Mouse (Mus musculus) forebrain, embryonic 12.5 days (tissue): ENCODE measurements around the gene Fam57a. TPM values are rescaled to one million over a fixed set of nuclear protein-coding genes. Genes with fewer than 3 reads are reported as not detected.
A peak's percentile ranks its signal among the peaks of the same experiment; 100 is the strongest.
"Not testable (repeated sequence)": the region's sequence is repeated elsewhere in the genome, so short reads cannot be mapped to it uniquely, and the experiment has no call there.

Experiments used
- ATAC-seq: fragments of 200-750 bp; cut with Nextera tagmentation; 2 replicates; pipeline ENCODE4 v1.8.0; 2017; ENCODE audit warnings: moderate TSS enrichment; ENCODE audit not compliant: low FRiP score
- H3K27ac ChIP-seq: fragments of 300-500 bp; sonication (generic); 2 replicates; pipeline ENCODE4 v1.5.1; 2016; ENCODE audit warnings: mild to moderate bottlenecking
- H3K27me3 ChIP-seq: fragments of 300-500 bp; sonication (generic); 2 replicates; pipeline ENCODE4 v1.6.1; 2016; ENCODE audit warnings: mild to moderate bottlenecking
- H3K36me3 ChIP-seq: fragments of 300-500 bp; sonication (generic); replicated peaks from 2 replicates; pipeline ENCODE4 v1.6.1; 2016; ENCODE audit warnings: mild to moderate bottlenecking
- H3K4me1 ChIP-seq: fragments of 300-500 bp; sonication (generic); 2 replicates; pipeline ENCODE4 v1.6.1; 2016
- H3K4me2 ChIP-seq: fragments of 300-500 bp; sonication (generic); 2 replicates; pipeline ENCODE4 v1.6.1; 2016; ENCODE audit warnings: mild to moderate bottlenecking, moderate library complexity
- H3K4me3 ChIP-seq: fragments of 300-500 bp; sonication (generic); replicated peaks from 2 replicates; pipeline ENCODE4 v1.5.1; 2016; ENCODE audit warnings: mild to moderate bottlenecking
- H3K9ac ChIP-seq: fragments of 300-500 bp; sonication (generic); 2 replicates; pipeline ENCODE4 v1.6.1; 2016; ENCODE audit warnings: mild to moderate bottlenecking
- H3K9me3 ChIP-seq: fragments of 300-500 bp; sonication (generic); 2 replicates; pipeline ENCODE4 v1.6.1; 2016
- WGBS: fragments of 180-500 bp; shearing (Covaris S2); methylation state at CpG from one replicate; pipeline ENCODE4 v1.1.7; 2016; 5-methylcytosine and 5-hydroxymethylcytosine counted together
- polyA plus RNA-seq: library from polyadenylated mRNA; unstranded; fragments of >200 nt; fragmentation: Nextera tagmentation; extraction: Ambion mirVana; gene quantifications from 2 replicates; pipeline ENCODE4 v1.2.1, GENCODE M21; 2016

The Fam57a gene
- polyA plus RNA-seq, 1 experiment from 2014 or later, result 26.7 TPM

DNA sequence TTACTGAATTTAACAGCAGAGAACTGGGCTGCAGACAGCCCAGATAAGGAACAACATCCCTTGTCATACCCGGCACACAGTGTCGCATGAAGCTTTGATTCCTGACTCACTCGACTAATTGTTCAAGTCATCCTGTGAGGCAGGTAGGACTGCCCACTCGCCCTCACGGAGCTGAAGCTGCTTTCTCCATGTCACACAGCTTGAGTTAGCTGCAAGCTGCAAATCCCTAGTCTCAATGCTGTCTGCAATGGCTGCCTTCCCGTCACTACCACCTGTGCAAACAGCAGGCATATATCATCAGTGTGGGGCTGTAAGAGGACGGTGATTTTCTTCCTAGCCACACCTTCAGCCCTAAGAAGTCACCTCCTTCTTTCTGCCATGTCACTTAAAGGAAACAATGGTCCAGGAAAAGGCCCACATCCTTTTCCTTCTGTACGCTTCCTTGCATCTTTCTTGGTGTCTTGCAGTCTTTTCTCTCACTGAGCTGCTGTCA lies 17.6 kb downstream of the Fam57a start:
- WGBS, result 52% methylated on average over 8 of the region's 8 CpGs
- Histone ChIP-seq H3K4me2 (no peak overlapping the region), H3K4me3 (no peak overlapping the region), H3K27ac (no peak overlapping the region), H3K9me3 (no peaks in the 10 kb centered on the region), H3K27me3 (peaks cover 9% of the 10 kb centered on the region; the same call in 1 of the 2 replicates), H3K36me3 (no peaks in the 10 kb centered on the region), H3K9ac (no peak overlapping the region), H3K4me1 (peaks cover 7% of the 10 kb centered on the region)
- ATAC-seq, result no peak

- no peaks in the 10 kb centered on the region for H3K9me3 ChIP-seq
- H3K4me1 ChIP-seq, result peaks cover 16% of the 10 kb centered on the region
- H3K27me3 ChIP-seq, result peaks cover 9% of the 10 kb centered on the region; the same call in 1 of the 2 replicates
- peak; percentile 99 for ATAC-seq
- peak overlapping the region; percentile 80 for H3K4me2 ChIP-seq
- peak overlapping the region; percentile 88 for H3K4me3 ChIP-seq
- peak overlapping the region; percentile 96 for H3K9ac ChIP-seq
- WGBS, result under 1% methylated on average over 90 of the region's 90 CpGs
- H3K36me3 ChIP-seq, result peaks cover 20% of the 10 kb centered on the region
- peak overlapping the region; percentile 82 for H3K27ac ChIP-seq
Measured at GRCm38 (mm10) chr11:76201761-76202674, 22.5 kb downstream of the Fam57a start.

DNA sequence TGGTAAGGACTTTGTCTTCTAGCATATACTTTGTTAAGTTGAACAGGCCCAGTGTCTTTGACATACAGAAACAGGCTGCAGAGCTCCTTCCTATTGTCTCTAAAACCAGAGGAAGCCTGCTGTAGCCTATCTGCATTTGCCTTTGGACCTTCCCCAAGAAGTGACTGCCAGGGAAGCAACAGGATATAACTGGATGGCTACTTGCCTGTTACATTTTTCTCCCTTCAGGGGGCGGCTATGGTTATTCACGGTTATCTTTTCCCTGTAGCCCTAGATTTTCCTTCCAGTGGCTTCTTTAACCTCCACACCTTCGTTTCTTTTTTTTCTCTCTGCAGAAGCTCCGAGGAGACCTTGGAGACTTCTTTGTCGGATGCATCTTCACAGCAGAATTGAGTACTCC lies 27.3 kb downstream of the Fam57a start:
- Histone ChIP-seq H3K4me3 (no peak overlapping the region), H3K4me1 (peaks cover 9% of the 10 kb centered on the region), H3K27ac (no peak overlapping the region), H3K9ac (no peak overlapping the region), H3K9me3 (no peaks in the 10 kb centered on the region), H3K27me3 (no peaks in the 10 kb centered on the region), H3K4me2 (no peak overlapping the region), H3K36me3 (peaks cover 66% of the 10 kb centered on the region)
- WGBS, result 87% methylated on average over 5 of the region's 5 CpGs
- ATAC-seq, result no peak

DNA sequence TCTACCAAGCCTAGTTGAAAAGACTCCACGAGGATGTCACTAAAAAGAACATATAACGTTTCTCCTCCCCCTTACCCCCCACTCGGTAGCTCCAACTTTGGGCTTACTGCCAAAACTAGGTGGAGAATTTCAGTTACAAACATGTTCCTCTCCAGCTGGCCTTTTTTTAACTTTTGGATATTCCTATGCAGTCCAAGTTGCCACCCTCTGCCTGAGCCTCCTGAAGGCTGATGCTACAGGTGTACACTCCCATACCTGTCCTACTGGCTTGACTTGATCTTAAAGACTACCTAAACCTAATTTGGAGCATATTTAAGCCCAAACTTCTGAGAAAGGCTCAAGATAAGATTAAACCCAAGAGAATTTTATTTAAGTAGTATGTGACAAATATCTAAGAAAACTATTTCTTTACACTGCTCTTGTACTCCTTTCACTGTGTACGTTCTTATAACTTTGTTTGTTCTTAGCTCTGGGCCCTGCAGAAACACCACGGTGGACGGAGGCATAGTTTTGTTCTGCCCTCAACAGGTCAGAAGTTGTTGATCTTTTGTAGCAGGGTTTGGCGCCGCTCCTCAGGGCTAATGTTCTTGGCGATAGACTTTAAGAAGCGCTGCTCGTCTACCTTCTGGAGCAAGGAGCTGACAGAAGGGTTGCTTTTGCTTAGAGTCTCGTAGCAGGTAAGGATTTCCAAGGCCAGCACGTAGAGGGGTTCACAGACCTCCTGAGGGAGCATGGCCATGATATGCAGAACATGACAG lies 30.9 kb downstream of the Fam57a start:
- Histone ChIP-seq H3K4me1 (no peaks in the 10 kb centered on the region), H3K36me3 (peaks cover 81% of the 10 kb centered on the region), H3K4me2 (no peak overlapping the region), H3K9ac (no peak overlapping the region), H3K4me3 (no peak overlapping the region), H3K27ac (no peak overlapping the region), H3K9me3 (no peaks in the 10 kb centered on the region), H3K27me3 (no peaks in the 10 kb centered on the region)
- no peak for ATAC-seq
- WGBS, result 89% methylated on average over 13 of the region's 13 CpGs

DNA sequence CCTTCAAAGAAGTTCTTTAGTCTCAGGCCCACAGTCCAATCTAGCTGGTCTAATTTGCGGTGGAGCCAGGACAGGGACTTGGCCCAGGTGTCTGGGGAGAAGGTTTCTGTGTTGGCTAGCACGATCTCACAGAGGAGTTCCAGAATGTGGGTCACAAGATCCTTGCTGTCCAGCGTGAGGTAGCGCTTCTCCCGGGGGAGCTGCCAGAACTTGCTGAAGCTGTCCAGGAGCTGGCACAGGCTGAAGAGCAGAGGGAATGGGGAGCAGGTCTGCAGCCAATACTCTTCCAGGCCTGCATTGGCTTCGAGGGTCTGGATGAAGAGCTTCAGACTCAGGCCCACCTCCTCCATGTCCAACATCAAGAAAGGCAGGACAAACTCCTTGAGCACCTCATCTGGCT lies 32.1 kb downstream of the Fam57a start:
- not testable (repeated sequence) for H3K9me3 ChIP-seq, H3K27ac ChIP-seq, H3K4me3 ChIP-seq, ATAC-seq, H3K9ac ChIP-seq, H3K27me3 ChIP-seq, H3K4me2 ChIP-seq
- WGBS, result 96% methylated on average over 5 of the region's 6 CpGs
- Histone ChIP-seq H3K4me1 (peaks cover 10% of the 10 kb centered on the region), H3K36me3 (peaks cover 71% of the 10 kb centered on the region)

DNA sequence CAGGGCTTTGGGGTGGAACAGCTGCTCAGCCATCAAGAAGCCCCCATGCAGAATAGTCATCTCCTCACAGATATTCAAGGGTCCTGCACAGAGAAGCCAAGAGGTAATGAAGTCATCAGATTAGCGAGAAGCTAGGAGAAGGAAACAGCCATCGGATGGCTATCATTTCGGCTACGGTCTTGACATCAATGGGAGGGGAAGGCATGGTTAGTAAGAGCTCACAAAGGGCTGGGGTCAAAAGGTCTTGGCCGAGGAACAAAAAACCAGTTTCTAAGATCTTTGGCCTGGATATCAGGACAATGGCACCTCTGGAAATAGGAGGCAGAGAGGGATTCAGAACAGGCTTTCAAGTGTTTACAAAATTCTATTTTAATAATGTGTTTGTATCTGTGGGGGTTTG lies 34.4 kb downstream of the Fam57a start:
- Histone ChIP-seq H3K27me3 (no peaks in the 10 kb centered on the region), H3K36me3 (peaks cover 48% of the 10 kb centered on the region), H3K9me3 (no peaks in the 10 kb centered on the region), H3K4me2 (no peak overlapping the region), H3K9ac (no peak overlapping the region), H3K27ac (no peak overlapping the region), H3K4me1 (peaks cover 15% of the 10 kb centered on the region), H3K4me3 (no peak overlapping the region)
- WGBS, result 25% methylated on average over 5 of the region's 5 CpGs
- ATAC-seq, result no peak

GRCm38 (mm10) chr11:76215011-76215410 lies 35.5 kb downstream of the Fam57a start:
- Histone ChIP-seq H3K4me2 (no peak overlapping the region), H3K4me3 (no peak overlapping the region), H3K9me3 (no peaks in the 10 kb centered on the region), H3K27ac (no peak overlapping the region), H3K9ac (no peak overlapping the region), H3K27me3 (no peaks in the 10 kb centered on the region), H3K4me1 (peaks cover 15% of the 10 kb centered on the region), H3K36me3 (peaks cover 38% of the 10 kb centered on the region)
- 95% methylated on average over 2 of the region's 2 CpGs for WGBS
- ATAC-seq, result no peak

DNA sequence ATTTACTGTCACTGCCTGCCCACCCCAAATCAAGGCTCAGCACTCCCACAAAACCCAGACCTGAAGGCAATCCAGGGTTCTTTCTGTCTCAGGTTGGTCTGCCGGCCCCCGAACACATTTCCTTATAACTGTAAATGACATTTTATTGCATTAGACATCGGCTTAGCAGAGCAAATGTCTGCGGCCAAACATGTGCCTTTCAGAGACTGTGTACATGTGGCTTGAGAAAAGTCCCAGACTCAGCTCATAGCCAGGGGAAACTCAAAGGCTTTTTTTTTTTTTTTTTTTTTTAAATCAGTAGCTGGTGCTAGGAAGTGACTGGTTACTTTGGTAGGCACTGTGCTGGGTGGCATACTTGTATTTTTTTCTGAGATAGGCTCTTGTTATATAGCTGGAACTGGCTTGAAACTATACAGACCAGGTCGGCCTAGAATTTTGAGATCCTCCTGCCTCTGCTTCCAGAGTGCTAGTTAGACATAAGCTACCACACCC lies 36.6 kb downstream of the Fam57a start:
- H3K36me3 ChIP-seq, result peaks cover 31% of the 10 kb centered on the region
- H3K27ac ChIP-seq, result peak overlapping the region; percentile 89; the same call in 1 of the 2 replicates
- WGBS, result 95% methylated on average over 5 of the region's 5 CpGs
- peak overlapping the region; percentile 73 for H3K4me2 ChIP-seq
- H3K4me3 ChIP-seq, result no peak overlapping the region
- ATAC-seq, result no peak
- H3K9me3 ChIP-seq, result no peaks in the 10 kb centered on the region
- H3K27me3 ChIP-seq, result no peaks in the 10 kb centered on the region
- no peak overlapping the region for H3K9ac ChIP-seq
- peaks cover 15% of the 10 kb centered on the region for H3K4me1 ChIP-seq

- peak overlapping the region; percentile 91 for H3K9ac ChIP-seq
- peak overlapping the region; percentile 89 for H3K27ac ChIP-seq
- H3K9me3 ChIP-seq, result no peaks in the 10 kb centered on the region
- H3K4me1 ChIP-seq, result peaks cover 15% of the 10 kb centered on the region
- WGBS, result 2% methylated on average over 33 of the region's 33 CpGs
- peaks cover 27% of the 10 kb centered on the region for H3K36me3 ChIP-seq
- peak overlapping the region; percentile 67 for H3K4me3 ChIP-seq
- peak; percentile 31 for ATAC-seq
- H3K4me2 ChIP-seq, result peak overlapping the region; percentile 73
- no peaks in the 10 kb centered on the region for H3K27me3 ChIP-seq
Measured at GRCm38 (mm10) chr11:76216681-76217389, 37.4 kb downstream of the Fam57a start.

DNA sequence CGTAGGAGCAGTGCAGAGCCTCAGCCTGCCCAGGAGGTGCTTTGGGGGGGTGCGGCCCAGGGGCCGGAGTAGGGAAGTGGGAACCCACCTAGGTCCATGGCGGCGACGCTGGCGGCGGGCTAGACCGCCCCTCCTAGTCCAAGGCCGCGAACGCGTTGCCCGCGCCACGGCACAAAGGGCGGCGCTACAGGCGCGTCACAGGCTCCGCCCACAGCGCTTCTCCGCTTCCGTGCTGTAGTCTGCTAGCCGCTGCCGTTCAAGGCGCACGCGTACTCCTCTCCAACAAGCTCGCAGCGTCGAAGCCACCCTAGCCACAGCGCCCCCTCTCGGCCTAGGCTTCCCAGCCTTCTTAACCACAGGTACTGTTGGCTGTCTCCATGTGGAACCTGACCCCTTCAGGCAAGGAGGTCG lies 37.9 kb downstream of the Fam57a start, which contains the start of the genes Dbil5 and Gemin4:
Gene Dbil5, plus strand, starts transcription at position 219 of the 411 bp plus-strand sequence.
Gene Gemin4, minus strand, starts transcription at position 275 of the 411 bp plus-strand sequence.
- Histone ChIP-seq H3K4me2 (peak within 1 kb of the TSS; percentile 73), H3K27ac (peak within 1 kb of the TSS; percentile 89), H3K27me3 (no peaks in the 10 kb centered on the region), H3K9ac (peak within 1 kb of the TSS; percentile 91), H3K9me3 (no peaks in the 10 kb centered on the region), H3K4me3 (peak within 1 kb of the TSS; percentile 67), H3K4me1 (peaks cover 15% of the 10 kb centered on the region), H3K36me3 (peaks cover 26% of the 10 kb centered on the region)
- under 1% methylated on average over 35 of the region's 35 CpGs for whole genome bisulfite sequencing
- ATAC-seq, result peak; percentile 97

DNA sequence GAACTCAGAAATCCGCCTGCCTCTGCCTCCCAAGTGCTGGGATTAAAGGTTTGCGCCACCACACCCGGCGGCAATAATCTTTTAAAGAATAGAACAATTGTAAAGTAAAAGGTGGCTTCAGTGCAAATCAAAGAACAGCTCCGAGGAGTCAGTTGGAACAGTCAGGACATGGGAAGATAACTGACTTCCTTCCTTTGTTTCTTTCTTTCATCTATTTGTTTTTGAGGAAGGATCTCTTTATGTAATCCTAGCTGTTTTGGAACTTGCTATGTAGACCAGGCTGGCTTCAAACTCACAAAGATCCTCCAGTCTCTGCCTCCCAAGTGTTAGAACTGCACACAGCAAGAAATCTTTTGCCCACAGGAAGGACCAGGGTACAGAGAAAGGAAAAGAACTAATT lies 45.2 kb downstream of the Fam57a start:
- peaks cover 31% of the 10 kb centered on the region for H3K36me3 ChIP-seq
- ATAC-seq, result no peak

More for the DNA sequence above, 45.2 kb downstream of the Fam57a start:
- no peaks in the 10 kb centered on the region for H3K27me3 ChIP-seq
- no peak overlapping the region for H3K27ac ChIP-seq
- no peak overlapping the region for H3K4me3 ChIP-seq
- H3K4me1 ChIP-seq, result no peaks in the 10 kb centered on the region
- no peak overlapping the region for H3K9ac ChIP-seq
- H3K9me3 ChIP-seq, result no peaks in the 10 kb centered on the region
- 95% methylated on average over 5 of the region's 5 CpGs for WGBS
- no peak overlapping the region for H3K4me2 ChIP-seq
